Mouse (Mus musculus): Measurements from ENCODE around the gene Cse1l. TPM values are rescaled to one million over a fixed set of nuclear protein-coding genes. Genes with fewer than 3 reads are reported as not detected.

Cse1l gene
- total and polyA plus RNA-seq, 3 experiments: 76.0 to 165 (median 162) TPM

DNA sequence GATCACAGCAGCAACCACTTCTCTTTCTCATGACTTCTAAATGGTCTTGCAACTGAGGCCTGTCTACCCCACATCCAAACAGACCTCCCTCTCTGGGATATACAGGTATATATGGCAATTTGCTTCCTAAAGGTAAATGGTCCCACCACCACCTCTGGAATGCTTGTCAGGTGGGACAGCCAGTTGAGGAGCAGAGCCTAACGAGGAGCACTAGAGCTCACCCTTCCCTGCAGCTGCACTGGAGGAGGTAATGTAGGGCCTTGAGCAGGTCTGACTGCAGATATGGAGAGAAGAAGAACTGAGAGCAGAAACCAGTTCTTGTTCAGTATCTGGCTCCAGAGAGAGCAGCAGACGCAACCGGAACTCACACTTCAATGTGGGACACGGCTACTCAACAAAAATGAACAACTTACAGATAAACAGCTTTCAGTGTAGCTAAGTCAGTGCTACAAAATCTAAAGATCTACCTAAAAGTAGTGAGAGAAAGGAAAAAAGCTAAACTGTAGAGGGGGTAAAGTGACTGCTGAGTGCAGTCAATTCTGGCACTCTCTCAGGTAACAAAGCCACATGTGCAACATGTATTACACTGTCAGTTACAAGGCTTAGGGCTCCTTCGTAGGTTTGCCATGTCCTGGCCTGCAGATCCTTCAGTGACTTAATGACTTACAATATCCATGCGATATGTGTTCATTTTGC is 68.5 kb downstream of the Cse1l start (continued):
- TF ChIP-seq MAFK (IDR thresholded peaks at IDR 0.05; ENCODE audit: insufficient replicate concordance, low read length): no peak

DNA sequence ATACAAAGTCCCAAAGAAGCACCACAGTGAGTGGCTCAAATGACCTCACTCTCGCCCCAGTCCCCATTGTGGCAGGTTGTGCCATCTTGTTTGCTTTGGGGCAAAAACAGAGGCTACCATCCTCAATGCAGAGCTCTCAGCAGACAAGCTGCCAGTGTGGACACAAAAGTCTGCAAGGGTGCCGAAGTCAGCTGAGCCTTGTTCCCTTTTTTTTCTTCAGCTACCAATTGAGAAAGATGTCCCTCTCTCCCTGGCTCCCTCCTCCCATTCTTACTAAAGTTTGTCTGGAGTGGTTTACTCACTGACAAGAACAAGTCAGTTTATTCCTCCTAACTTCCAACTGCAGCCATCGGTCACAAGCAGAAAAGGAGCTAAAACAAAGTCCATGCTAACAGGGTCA is 70.5 kb downstream of the Cse1l start:
- in situ Hi-C loops (cut with MboI; ENCODE audit: low pct_ligation_motif_present, low pct_unique_long_range_greater_than_20kb, low sequenced_read_pairs) (no loop called here), dilution Hi-C loops (cut with MboI; ENCODE audit: extremely low pct_ligation_motif_present, extremely low pct_unique_long_range_greater_than_20kb, low sequenced_read_pairs) (no loop called here)
- Histone ChIP-seq H3K4me3 (replicated peaks in 1 of 3; ENCODE audit: low read depth in 2 of 3, low read length in 2 of 3, poor library complexity in 1 of 3) (no peak overlapping the region), H3K9ac (ENCODE audit: insufficient read depth, low read depth) (no peak overlapping the region), H3K27ac (ENCODE audit: insufficient read depth, low read depth) (no peak overlapping the region), H3K36me3 (replicated peaks in 1 of 2; ENCODE audit: control insufficient read depth in 1 of 2, insufficient read depth in 1 of 2, low read length in 1 of 2) (no peaks in the 10 kb centered on the region), H3K27me3 (replicated peaks) (no peaks in the 10 kb centered on the region), H3K9me3 (replicated peaks; ENCODE audit: low read length) (no peaks in the 10 kb centered on the region), H3K79me2 (replicated peaks; ENCODE audit: control insufficient read depth, extremely low read depth, insufficient read depth, poor library complexity, severe bottlenecking) (peaks cover 51% of the 10 kb centered on the region), H3K4me2 (ENCODE audit: insufficient read depth, low read depth, poor library complexity, severe bottlenecking) (no peak overlapping the region), H3K4me1 (ENCODE audit: control insufficient read depth in 1 of 2, insufficient read depth in 2 of 2) (peaks cover 11 to 83% of the 10 kb centered on the region in 2 experiments)
- no peak for DNase-seq (ENCODE audit: extremely low read depth)
- TF ChIP-seq JUND (conservative IDR thresholded peaks at IDR 0.05; ENCODE audit: low read depth, low read length) (no peak), JUN (IDR thresholded peaks at IDR 0.05; ENCODE audit: insufficient read depth, low read depth, low read length) (no peak), KAT2A (IDR thresholded peaks at IDR 0.05; ENCODE audit: insufficient replicate concordance, low read length) (no peak), MAZ (IDR thresholded peaks at IDR 0.05; ENCODE audit: low read depth, low read length) (no peak), USF2 (conservative IDR thresholded peaks at IDR 0.05; ENCODE audit: low read depth, low read length) (no peak), TCF12 (IDR thresholded peaks at IDR 0.05; ENCODE audit: low read depth, low read length) (no peak), GABPA (IDR thresholded peaks at IDR 0.05; ENCODE audit: insufficient replicate concordance, low read depth, low read length) (no peak), BHLHE40 (IDR thresholded peaks at IDR 0.05; ENCODE audit: low read depth, low read length) (no peak), CHD2 (IDR thresholded peaks at IDR 0.05; ENCODE audit: low read length) (no peak), EP300 (IDR thresholded peaks at IDR 0.05; ENCODE audit: low read length) (no peak), SIN3A (IDR thresholded peaks at IDR 0.05; ENCODE audit: low read length) (no peak), TBP (conservative IDR thresholded peaks at IDR 0.05; ENCODE audit: low read depth, low read length) (no peak)

DNA sequence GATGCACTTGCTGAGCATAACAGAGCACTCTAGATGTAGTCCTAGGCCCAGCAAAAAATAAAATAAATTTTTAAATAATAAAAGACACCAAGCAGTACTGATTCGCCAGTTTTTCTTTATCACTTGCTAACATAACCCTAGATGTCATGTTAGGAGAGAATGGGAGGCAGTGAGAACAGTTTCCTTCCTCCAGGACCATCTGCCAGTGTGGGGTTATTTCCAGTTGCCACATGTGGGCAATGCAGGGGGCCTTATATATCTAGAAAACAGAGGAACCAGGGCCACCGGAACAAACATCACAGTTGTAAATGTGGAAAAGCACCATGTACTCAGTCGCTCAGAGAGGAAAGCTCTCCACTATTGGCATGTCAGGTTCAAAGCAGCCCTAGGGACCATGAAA is 71.7 kb downstream of the Cse1l start:
- H3K36me3 ChIP-seq (replicated peaks in 1 of 2; ENCODE audit: control insufficient read depth in 1 of 2, insufficient read depth in 1 of 2, low read length in 1 of 2): no peaks in the 10 kb centered on the region
- peaks cover 11 to 75% of the 10 kb centered on the region in 2 experiments for H3K4me1 ChIP-seq (ENCODE audit: control insufficient read depth in 1 of 2, insufficient read depth in 2 of 2)
- in situ Hi-C loops (cut with MboI; ENCODE audit: low pct_ligation_motif_present, low pct_unique_long_range_greater_than_20kb, low sequenced_read_pairs) (no loop called here), dilution Hi-C loops (cut with MboI; ENCODE audit: extremely low pct_ligation_motif_present, extremely low pct_unique_long_range_greater_than_20kb, low sequenced_read_pairs) (no loop called here)
- H3K4me3 ChIP-seq (replicated peaks in 1 of 3; ENCODE audit: low read depth in 2 of 3, low read length in 2 of 3, poor library complexity in 1 of 3): no peak overlapping the region
- H3K27ac ChIP-seq (ENCODE audit: insufficient read depth, low read depth): no peak overlapping the region
- H3K79me2 ChIP-seq (replicated peaks; ENCODE audit: control insufficient read depth, extremely low read depth, insufficient read depth, poor library complexity, severe bottlenecking): peaks cover 51% of the 10 kb centered on the region
- TF ChIP-seq BHLHE40 (IDR thresholded peaks at IDR 0.05; ENCODE audit: low read depth, low read length): no peak
- TF ChIP-seq ZMIZ1 (IDR thresholded peaks at IDR 0.05; ENCODE audit: low read depth, low read length): no peak
- no peak for TF ChIP-seq TCF12 (IDR thresholded peaks at IDR 0.05; ENCODE audit: low read depth, low read length)
- no peak for TF ChIP-seq NELFE (IDR thresholded peaks at IDR 0.05; ENCODE audit: low read depth, low read length)
- TF ChIP-seq ZNF384 (IDR thresholded peaks at IDR 0.05; ENCODE audit: low read depth, low read length): no peak
- TF ChIP-seq POLR2AphosphoS2 (IDR thresholded peaks at IDR 0.05; ENCODE audit: low read depth, low read length): no peak
- no peak for TF ChIP-seq RCOR1 (conservative IDR thresholded peaks at IDR 0.05; ENCODE audit: low read depth, low read length)
- no peak for TF ChIP-seq MXI1 (IDR thresholded peaks at IDR 0.05; ENCODE audit: low read depth, low read length)
- no peak for TF ChIP-seq RAD21 (IDR thresholded peaks at IDR 0.05; ENCODE audit: low read depth, low read length)
- no peak for TF ChIP-seq ZKSCAN1 (IDR thresholded peaks at IDR 0.05; ENCODE audit: borderline replicate concordance, low read depth, low read length)
- no peak for TF ChIP-seq CHD2 (IDR thresholded peaks at IDR 0.05; ENCODE audit: low read length)
- no peak for TF ChIP-seq ZC3H11A (IDR thresholded peaks at IDR 0.05; ENCODE audit: low read depth, low read length)
- TF ChIP-seq USF1 (IDR thresholded peaks at IDR 0.05; ENCODE audit: low read depth, low read length): no peak
- TF ChIP-seq E2F4 (IDR thresholded peaks at IDR 0.05; ENCODE audit: insufficient replicate concordance, low read depth, low read length): no peak
- TF ChIP-seq GABPA (IDR thresholded peaks at IDR 0.05; ENCODE audit: insufficient replicate concordance, low read depth, low read length): no peak
- no peak for TF ChIP-seq IRF4 (IDR thresholded peaks at IDR 0.05; ENCODE audit: low read depth, low read length)
- no peaks in the 10 kb centered on the region for H3K27me3 ChIP-seq (replicated peaks)
- no peak overlapping the region for H3K4me2 ChIP-seq (ENCODE audit: insufficient read depth, low read depth, poor library complexity, severe bottlenecking)
- no peaks in the 10 kb centered on the region for H3K9me3 ChIP-seq (replicated peaks; ENCODE audit: low read length)
- DNase-seq (ENCODE audit: extremely low read depth): no peak
- no peak overlapping the region for H3K9ac ChIP-seq (ENCODE audit: insufficient read depth, low read depth)
